Mouse (Mus musculus) ES-Bruce4 (cell line): ENCODE data around the gene Gm49661. TPM values are rescaled to one million over a fixed set of nuclear protein-coding genes. Genes with fewer than 3 reads are reported as not detected.

Experiments used
- H3K27ac ChIP-seq: 2 replicates; pipeline ENCODE4 v1.5.1; 2012; ENCODE audit warnings: low read length, inconsistent platforms; ENCODE audit not compliant: insufficient read depth
- H3K27me3 ChIP-seq: 2 replicates; pipeline ENCODE4 v1.6.1; 2012; ENCODE audit warnings: mild to moderate bottlenecking, low read length, inconsistent platforms; ENCODE audit not compliant: control insufficient read depth, poor library complexity, insufficient read depth, severe bottlenecking
- H3K36me3 ChIP-seq: 2 replicates; pipeline ENCODE4 v1.6.1; 2012; ENCODE audit warnings: inconsistent platforms, mild to moderate bottlenecking, low read length, moderate library complexity; ENCODE audit not compliant: control insufficient read depth, poor library complexity, insufficient read depth, severe bottlenecking
- H3K4me1 ChIP-seq: one replicate; pipeline ENCODE4 v1.8.1; 2011; ENCODE audit warnings: low read length; ENCODE audit not compliant: control insufficient read depth, insufficient read depth
- H3K4me3 ChIP-seq: 2 replicates; pipeline ENCODE4 v1.5.1; 2011; ENCODE audit warnings: low read depth, mild to moderate bottlenecking, low read length
- H3K9ac ChIP-seq: 2 replicates; pipeline ENCODE4 v1.6.1; 2012; ENCODE audit warnings: low read depth, mild to moderate bottlenecking, inconsistent platforms; ENCODE audit not compliant: poor library complexity, severe bottlenecking
- H3K9me3 ChIP-seq: replicated peaks from 2 replicates; pipeline ENCODE4 v1.6.1; 2012; ENCODE audit warnings: mild to moderate bottlenecking, low read length, inconsistent platforms; ENCODE audit not compliant: control insufficient read depth, poor library complexity, insufficient read depth, severe bottlenecking
- CTCF ChIP-seq: IDR thresholded peaks from one replicate; pipeline ENCODE4 v1.8.1; 2011; ENCODE audit warnings: low read depth, low read length
- EP300 ChIP-seq: IDR thresholded peaks from 2 replicates; pipeline ENCODE4 v1.6.1; 2011; ENCODE audit warnings: low read depth, low read length; ENCODE audit not compliant: insufficient read depth
- POLR2A ChIP-seq: IDR thresholded peaks from one replicate; pipeline ENCODE4 v1.8.1; 2011; ENCODE audit warnings: low read length; ENCODE audit not compliant: insufficient read depth
- polyA plus RNA-seq: library from polyadenylated mRNA; stranded (reverse); fragments of >200 nt; gene quantifications from 2 replicates; pipeline ENCODE4 v1.2.4, GENCODE M21; 2011; ENCODE audit warnings: low read depth; ENCODE audit not compliant: missing spikeins, insufficient read depth, insufficient read length

Gene Gm49661
- polyA plus RNA-seq, 1 experiment = not detected

DNA sequence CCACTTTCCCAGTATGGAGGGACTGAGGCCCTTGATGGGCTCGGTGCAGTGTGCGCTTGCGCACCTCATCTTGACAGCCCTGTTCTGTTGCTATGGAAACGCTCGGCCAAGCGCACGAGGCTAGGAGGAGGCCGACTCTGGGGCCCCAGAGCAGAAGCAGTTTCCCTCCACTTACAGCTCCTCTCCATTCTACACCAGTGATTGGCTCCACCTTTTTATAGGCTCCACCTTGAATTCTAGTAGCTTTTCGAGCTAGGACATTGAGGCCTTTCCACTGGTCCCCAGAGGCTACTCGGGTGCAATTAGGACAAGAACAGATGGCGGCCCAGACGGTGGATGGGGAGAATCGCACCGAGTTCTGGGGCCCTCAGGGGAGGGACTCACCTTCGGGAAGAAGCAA lies 34.4 kb downstream of the Gm49661 start:
- Histone ChIP-seq H3K4me1 (no peaks in the 10 kb centered on the region), H3K27ac (no peak overlapping the region), H3K9me3 (no peaks in the 10 kb centered on the region), H3K36me3 (no peaks in the 10 kb centered on the region), H3K9ac (no peak overlapping the region), H3K27me3 (no peaks in the 10 kb centered on the region), H3K4me3 (peak overlapping the region; percentile 28)
- TF ChIP-seq CTCF = no peak
- no peak for TF ChIP-seq EP300
- no peak for TF ChIP-seq POLR2A

GRCm38 (mm10) chr8:84933767-84934559 lies 35.3 kb downstream of the Gm49661 start:
- H3K27ac ChIP-seq = no peak overlapping the region
- H3K27me3 ChIP-seq = no peaks in the 10 kb centered on the region
- TF ChIP-seq CTCF = no peak
- no peak for TF ChIP-seq POLR2A
- no peak for TF ChIP-seq EP300
- no peaks in the 10 kb centered on the region for H3K36me3 ChIP-seq
- H3K9ac ChIP-seq = no peak overlapping the region
- no peak overlapping the region for H3K4me3 ChIP-seq
- H3K4me1 ChIP-seq = no peaks in the 10 kb centered on the region
- H3K9me3 ChIP-seq = no peaks in the 10 kb centered on the region

DNA sequence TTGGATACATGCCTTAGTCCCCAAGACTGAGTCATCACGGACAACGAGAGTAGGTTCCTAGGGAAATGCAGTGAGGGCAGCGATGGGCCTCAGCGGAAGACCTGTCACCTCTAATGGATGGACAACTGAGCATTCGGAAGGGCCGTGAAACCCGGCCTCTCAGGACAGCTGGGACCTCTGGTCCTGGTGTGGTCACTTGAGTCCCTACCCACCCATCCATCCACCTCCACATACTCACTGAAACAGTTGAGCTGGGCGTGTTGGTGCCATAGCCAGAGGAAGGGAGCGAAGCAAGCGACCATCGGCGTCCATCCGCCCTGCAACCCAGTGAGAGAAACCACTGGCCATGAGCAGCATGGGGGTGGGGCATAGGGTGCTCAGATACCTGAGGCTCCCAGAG lies 38.7 kb downstream of the Gm49661 start:
- Histone ChIP-seq H3K4me3 (no peak overlapping the region), H3K27me3 (no peaks in the 10 kb centered on the region), H3K9me3 (no peaks in the 10 kb centered on the region), H3K9ac (no peak overlapping the region), H3K36me3 (no peaks in the 10 kb centered on the region), H3K4me1 (no peaks in the 10 kb centered on the region), H3K27ac (no peak overlapping the region)
- no peak for TF ChIP-seq CTCF
- no peak for TF ChIP-seq POLR2A
- TF ChIP-seq EP300 = no peak

DNA sequence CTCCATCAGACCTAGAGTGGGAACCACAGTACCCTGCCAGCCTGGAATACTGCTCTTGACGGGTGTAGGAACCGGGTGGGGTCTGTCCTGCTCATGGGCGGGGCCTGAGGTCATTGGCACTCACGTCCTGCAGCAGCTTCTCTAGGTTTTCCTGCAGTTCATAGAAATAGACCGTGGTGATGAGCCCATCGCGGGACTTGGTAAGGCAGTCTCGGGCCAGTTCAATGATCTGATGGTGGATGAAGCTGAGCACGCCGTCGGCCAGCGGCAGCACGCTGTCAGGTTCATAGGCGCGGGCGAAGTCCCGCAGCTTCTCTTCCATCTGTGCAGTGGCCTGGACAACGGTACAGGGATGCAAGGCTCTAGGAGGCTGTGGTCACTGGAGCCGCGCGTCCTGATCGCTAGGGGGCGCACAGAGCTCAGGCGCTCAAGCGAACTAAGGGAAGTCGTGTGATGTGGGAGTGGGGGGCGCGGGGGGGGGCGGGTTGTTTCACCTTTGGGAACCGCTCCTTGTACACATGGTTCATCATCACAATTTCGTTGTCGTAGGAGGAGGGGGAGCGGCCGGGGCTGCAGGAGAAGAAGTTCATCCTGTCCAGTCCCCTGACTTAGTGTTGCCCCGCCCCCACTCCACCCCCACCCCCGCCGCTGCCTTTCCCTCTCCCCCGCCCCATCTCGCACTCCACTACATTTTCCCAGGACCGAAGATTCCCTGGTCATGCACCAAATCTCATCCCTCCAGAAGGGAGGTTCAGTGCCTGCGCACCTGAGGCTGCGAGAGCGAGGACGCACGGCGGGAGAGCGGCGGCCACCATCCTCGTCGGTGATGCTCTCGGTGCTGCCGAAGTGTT lies 40.6 kb downstream of the Gm49661 start:
- H3K9me3 ChIP-seq = no peaks in the 10 kb centered on the region
- H3K27ac ChIP-seq = no peak overlapping the region
- H3K4me1 ChIP-seq = no peaks in the 10 kb centered on the region
- TF ChIP-seq POLR2A = no peak
- TF ChIP-seq CTCF = peak; percentile 84
- peak overlapping the region; percentile 14; the same call in 1 of the 2 replicates for H3K9ac ChIP-seq
- H3K27me3 ChIP-seq = no peaks in the 10 kb centered on the region
- peak overlapping the region; percentile 63 for H3K4me3 ChIP-seq
- H3K36me3 ChIP-seq = no peaks in the 10 kb centered on the region

GRCm38 (mm10) chr8:84927513-84927912 lies 41.7 kb downstream of the Gm49661 start:
- TF ChIP-seq CTCF (no peak), EP300 (no peak), POLR2A (no peak)
- Histone ChIP-seq H3K4me1 (no peaks in the 10 kb centered on the region), H3K27ac (no peak overlapping the region), H3K36me3 (no peaks in the 10 kb centered on the region), H3K4me3 (no peak overlapping the region), H3K9ac (no peak overlapping the region), H3K9me3 (no peaks in the 10 kb centered on the region), H3K27me3 (no peaks in the 10 kb centered on the region)

DNA sequence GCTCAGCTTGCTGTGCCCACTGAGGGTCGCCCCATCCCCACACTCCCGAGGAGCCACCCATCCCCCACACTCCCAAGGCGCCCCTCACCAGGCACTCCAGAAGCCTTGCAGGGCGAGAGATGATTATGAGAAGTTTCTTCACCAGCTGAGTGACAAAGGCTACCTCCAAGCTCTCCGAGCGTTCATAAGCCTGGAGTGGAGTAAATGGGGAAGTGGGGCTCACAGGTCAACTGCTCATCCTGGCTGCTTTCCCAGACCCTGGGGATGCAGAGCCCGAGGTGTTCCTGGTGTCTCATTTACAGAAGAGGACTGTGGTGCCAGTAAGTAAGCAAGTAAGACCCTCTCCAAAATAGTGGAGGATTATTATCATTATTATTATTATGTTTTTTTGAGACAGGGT lies 43.7 kb downstream of the Gm49661 start:
- Histone ChIP-seq H3K27me3 (no peaks in the 10 kb centered on the region), H3K36me3 (peaks cover 9% of the 10 kb centered on the region), H3K9ac (no peak overlapping the region), H3K4me3 (no peak overlapping the region), H3K9me3 (no peaks in the 10 kb centered on the region), H3K27ac (no peak overlapping the region), H3K4me1 (no peaks in the 10 kb centered on the region)
- TF ChIP-seq EP300 = no peak
